Mouse (Mus musculus) 3134 (cell line): ENCODE data around the gene Xbp1.
"Not testable (repeated sequence)": the region's sequence is repeated elsewhere in the genome, so short reads cannot be mapped to it uniquely, and the experiment has no call there.

Source experiments
- DNase-seq: peaks from one replicate; pipeline ENCODE4 v3.0.0-alpha.2; 2011; ENCODE audit warnings: low spot score; ENCODE audit not compliant: insufficient read length; ENCODE audit errors: extremely low read depth

The Xbp1 gene

GRCm38 (mm10) chr11:5526573-5527439, 6.3 kb downstream of the Xbp1 start:
- no peak for DNase-seq

GRCm38 (mm10) chr11:5527865-5528523, 7.5 kb downstream of the Xbp1 start:
- peak; percentile 36 for DNase-seq

GRCm38 (mm10) chr11:5528841-5529240, 8.4 kb downstream of the Xbp1 start:
- DNase-seq = no peak

GRCm38 (mm10) chr11:5530172-5530571, 9.7 kb downstream of the Xbp1 start:
- no peak for DNase-seq

GRCm38 (mm10) chr11:5530717-5531116, 10.3 kb downstream of the Xbp1 start:
- DNase-seq = no peak

- DNase-seq = no peak
Measured at GRCm38 (mm10) chr11:5533108-5533507, 12.6 kb downstream of the Xbp1 start.

- not testable (repeated sequence) for DNase-seq
Measured at GRCm38 (mm10) chr11:5537454-5537853, 17.0 kb downstream of the Xbp1 start.

GRCm38 (mm10) chr11:5540331-5540730, 19.9 kb downstream of the Xbp1 start:
- DNase-seq = no peak

- DNase-seq = no peak
Measured at GRCm38 (mm10) chr11:5541230-5541798, 20.9 kb downstream of the Xbp1 start.

GRCm38 (mm10) chr11:5541799-5542481, 21.5 kb downstream of the Xbp1 start, which contains the start of gene Ccdc117:
Ccdc117 (minus strand) TSS chr11:5542187.
- DNase-seq = peak; percentile 91

GRCm38 (mm10) chr11:5542482-5543185, 22.2 kb downstream of the Xbp1 start:
- DNase-seq = no peak

GRCm38 (mm10) chr11:5543281-5543680, 22.8 kb downstream of the Xbp1 start:
- no peak for DNase-seq

GRCm38 (mm10) chr11:5544709-5545108, 24.2 kb downstream of the Xbp1 start:
- DNase-seq = not testable (repeated sequence)

GRCm38 (mm10) chr11:5545457-5545856, 25.0 kb downstream of the Xbp1 start:
- no peak for DNase-seq

- DNase-seq = no peak
Measured at GRCm38 (mm10) chr11:5546693-5547092, 26.2 kb downstream of the Xbp1 start.

GRCm38 (mm10) chr11:5551430-5551829, 31.0 kb downstream of the Xbp1 start:
- DNase-seq = no peak

GRCm38 (mm10) chr11:5551931-5552330, 31.5 kb downstream of the Xbp1 start:
- DNase-seq = no peak

- no peak for DNase-seq
Measured at GRCm38 (mm10) chr11:5560273-5560672, 39.8 kb downstream of the Xbp1 start.

GRCm38 (mm10) chr11:5562625-5563268, 42.3 kb downstream of the Xbp1 start:
- no peak for DNase-seq

- DNase-seq = no peak
Measured at GRCm38 (mm10) chr11:5563898-5564297, 43.4 kb downstream of the Xbp1 start.
